Mouse (Mus musculus) hindbrain, embryonic 11.5 days (tissue): ENCODE results near the gene Gfpt2. TPM values are rescaled to one million over a fixed set of nuclear protein-coding genes. Genes with fewer than 3 reads are reported as not detected.
A peak's percentile ranks its signal among the peaks of the same experiment; 100 is the strongest.

Experiments
- ATAC-seq: fragments of 200-750 bp; cut with Nextera tagmentation; 2 replicates; pipeline ENCODE4 v1.8.0; 2017; ENCODE audit warnings: mild to moderate bottlenecking, moderate TSS enrichment, moderate library complexity; ENCODE audit not compliant: low FRiP score
- DNase-seq: peaks from one replicate; pipeline ENCODE4 v3.0.0-alpha.2; 2015; ENCODE audit warnings: low spot score
- H3K27ac ChIP-seq: fragments of 300-500 bp; sonication (generic); 2 replicates; pipeline ENCODE4 v1.5.1; 2014; ENCODE audit warnings: mild to moderate bottlenecking, low read depth, low read length
- H3K27me3 ChIP-seq: fragments of 300-500 bp; sonication (generic); 2 replicates; pipeline ENCODE4 v1.6.1; 2014; ENCODE audit warnings: mild to moderate bottlenecking, low read length, moderate library complexity, mixed read lengths; ENCODE audit not compliant: control insufficient read depth, insufficient read depth
- H3K36me3 ChIP-seq: fragments of 300-500 bp; sonication (generic); 2 replicates; pipeline ENCODE4 v1.6.1; 2014; ENCODE audit warnings: mild to moderate bottlenecking, low read length, moderate library complexity, mixed read lengths; ENCODE audit not compliant: control insufficient read depth, insufficient read depth
- H3K4me1 ChIP-seq: fragments of 300-500 bp; sonication (generic); replicated peaks from 2 replicates; pipeline ENCODE4 v1.6.1; 2014; ENCODE audit warnings: low read length, mixed read lengths; ENCODE audit not compliant: control insufficient read depth, insufficient read depth
- H3K4me2 ChIP-seq: fragments of 300-500 bp; sonication (generic); replicated peaks from 2 replicates; pipeline ENCODE4 v1.6.1; 2014; ENCODE audit warnings: mild to moderate bottlenecking, low read depth, low read length
- H3K4me3 ChIP-seq: fragments of 300-500 bp; sonication (generic); 2 replicates; pipeline ENCODE4 v1.5.1; 2014; ENCODE audit warnings: low read depth, low read length
- H3K9ac ChIP-seq: fragments of 300-500 bp; sonication (generic); 2 replicates; pipeline ENCODE4 v1.6.1; 2014; ENCODE audit warnings: low read depth, low read length
- H3K9me3 ChIP-seq: fragments of 300-500 bp; sonication (generic); 2 replicates; pipeline ENCODE4 v1.6.1; 2016; ENCODE audit warnings: low read length; ENCODE audit not compliant: control insufficient read depth
- WGBS: fragments of 180-500 bp; shearing (Covaris S2); extraction: QIAGEN DNeasy Blood & Tissue Kit; methylation state at CpG from one replicate; pipeline ENCODE4 v1.1.7; 2014; 5-methylcytosine and 5-hydroxymethylcytosine counted together
- polyA plus RNA-seq: library from polyadenylated mRNA; unstranded; fragments of >200 nt; fragmentation: Nextera tagmentation; extraction: Ambion mirVana; gene quantifications from 2 replicates; pipeline ENCODE4 v1.2.1, GENCODE M21; 2014

The Gfpt2 gene
- polyA plus RNA-seq, 1 experiment from 2014 or later, result 13.0 TPM

DNA sequence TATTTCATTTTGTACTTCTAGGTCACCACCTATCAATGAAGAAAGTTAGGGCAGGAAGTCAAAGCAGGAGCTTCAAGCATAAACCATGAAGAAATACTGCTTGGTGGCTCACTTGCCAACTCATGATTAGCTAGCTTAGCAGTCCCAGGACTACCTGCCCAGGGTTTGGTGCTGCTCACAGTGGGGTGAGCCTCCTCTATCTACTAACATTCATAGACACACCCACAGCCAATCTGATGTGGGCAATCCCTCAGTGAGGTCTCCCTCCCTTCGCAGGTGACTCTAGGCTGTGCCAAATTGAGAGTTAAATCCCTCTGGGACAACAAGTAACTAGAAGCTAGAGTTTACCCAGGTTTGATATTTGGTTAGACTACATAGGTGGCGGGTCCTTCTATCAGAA is 28.4 kb downstream of the Gfpt2 start:
- Histone ChIP-seq H3K27ac (no peak overlapping the region), H3K9ac (no peak overlapping the region), H3K36me3 (no peaks in the 10 kb centered on the region), H3K4me2 (no peak overlapping the region), H3K4me3 (no peak overlapping the region), H3K9me3 (no peaks in the 10 kb centered on the region), H3K4me1 (no peaks in the 10 kb centered on the region), H3K27me3 (no peaks in the 10 kb centered on the region)
- no peak for DNase-seq
- 93% methylated on average over 2 of the region's 2 CpGs for WGBS
- no peak for ATAC-seq

DNA sequence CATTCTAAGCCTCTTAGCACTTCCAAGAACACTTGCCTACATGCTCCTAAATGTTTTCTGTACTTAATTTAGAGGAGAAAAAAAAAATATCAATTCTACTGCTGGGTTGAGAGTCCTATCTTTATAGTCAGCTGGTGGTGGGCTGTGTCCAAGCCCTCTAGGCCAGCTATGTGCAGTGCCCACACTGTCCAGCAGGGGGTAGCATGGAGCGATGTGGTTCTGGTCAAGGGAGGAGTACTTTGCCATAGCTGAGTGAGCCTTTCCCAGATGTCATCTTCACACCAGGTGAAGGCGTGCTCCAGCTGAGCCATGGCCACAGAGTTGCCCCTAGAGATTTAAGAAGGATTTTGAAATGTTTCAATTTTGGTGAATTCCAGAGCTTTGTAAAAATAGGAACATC is 30.9 kb downstream of the Gfpt2 start:
- Histone ChIP-seq H3K9me3 (no peaks in the 10 kb centered on the region), H3K4me2 (no peak overlapping the region), H3K4me1 (no peaks in the 10 kb centered on the region), H3K9ac (no peak overlapping the region), H3K27me3 (no peaks in the 10 kb centered on the region), H3K27ac (no peak overlapping the region), H3K36me3 (no peaks in the 10 kb centered on the region), H3K4me3 (no peak overlapping the region)
- DNase-seq (peak; percentile 82), ATAC-seq (no peak)
- WGBS, result 37% methylated on average over 2 of the region's 2 CpGs

DNA sequence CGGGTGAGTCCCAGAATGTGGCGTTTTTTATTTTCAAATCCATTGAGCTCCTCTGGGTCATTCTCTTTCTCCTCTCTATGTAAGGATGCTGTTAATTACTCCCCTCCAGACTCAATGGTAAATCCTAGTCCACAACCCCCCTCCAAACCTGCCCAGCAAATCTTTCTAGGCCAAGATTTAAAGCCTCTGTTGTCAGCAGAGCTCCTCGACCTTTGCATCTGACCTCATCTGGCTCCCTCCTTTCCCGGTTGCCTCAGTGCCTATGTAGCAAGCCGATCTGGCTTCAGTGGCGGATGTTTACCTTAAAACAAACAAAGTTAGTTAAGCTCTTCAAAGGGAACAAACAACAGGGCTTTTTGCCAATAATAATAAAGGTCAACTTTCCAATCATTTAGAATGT is 33.3 kb downstream of the Gfpt2 start:
- WGBS, result 48% methylated on average over 6 of the region's 6 CpGs
- ATAC-seq, result no peak

DNA sequence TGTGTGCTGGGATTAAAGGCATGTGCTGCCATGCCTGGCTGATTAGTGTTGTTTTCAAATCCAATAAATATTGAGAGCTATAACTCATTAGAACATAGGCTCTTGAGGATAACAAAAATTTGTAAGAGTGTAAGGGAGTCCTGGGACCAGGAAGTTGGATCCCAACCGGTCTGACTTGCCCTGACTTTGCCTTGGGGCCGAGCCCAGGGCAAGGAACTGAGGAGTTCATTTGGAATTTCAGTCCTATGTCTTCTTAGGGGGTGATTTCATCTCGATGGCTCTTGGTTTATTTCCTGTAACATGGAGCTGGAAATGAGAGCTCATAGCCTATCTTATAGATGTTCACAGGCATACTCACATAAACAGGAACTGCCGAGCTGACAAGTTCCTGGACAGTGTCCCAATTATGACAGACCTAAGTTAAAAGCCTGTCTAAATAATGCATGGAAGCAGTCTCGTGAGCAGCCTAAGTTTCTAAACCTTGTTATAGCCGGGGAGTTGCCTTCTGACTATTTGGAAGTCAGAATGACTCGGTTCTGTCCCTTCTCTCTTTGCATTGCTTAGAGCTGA is 35.3 kb downstream of the Gfpt2 start:
- no peak overlapping the region for H3K9ac ChIP-seq
- no peaks in the 10 kb centered on the region for H3K36me3 ChIP-seq
- no peaks in the 10 kb centered on the region for H3K9me3 ChIP-seq
- no peaks in the 10 kb centered on the region for H3K4me1 ChIP-seq
- DNase-seq, result no peak
- no peak overlapping the region for H3K27ac ChIP-seq
- no peak overlapping the region for H3K4me2 ChIP-seq
- H3K4me3 ChIP-seq, result no peak overlapping the region
- ATAC-seq, result no peak
- H3K27me3 ChIP-seq, result no peaks in the 10 kb centered on the region
- WGBS, result 89% methylated on average over 7 of the region's 7 CpGs

More for the DNA sequence above, 33.3 kb downstream of the Gfpt2 start:
- Histone ChIP-seq H3K4me3 (no peak overlapping the region), H3K36me3 (no peaks in the 10 kb centered on the region), H3K27ac (no peak overlapping the region), H3K9ac (no peak overlapping the region), H3K4me1 (no peaks in the 10 kb centered on the region), H3K4me2 (no peak overlapping the region), H3K9me3 (no peaks in the 10 kb centered on the region), H3K27me3 (no peaks in the 10 kb centered on the region)
- DNase-seq, result no peak

DNA sequence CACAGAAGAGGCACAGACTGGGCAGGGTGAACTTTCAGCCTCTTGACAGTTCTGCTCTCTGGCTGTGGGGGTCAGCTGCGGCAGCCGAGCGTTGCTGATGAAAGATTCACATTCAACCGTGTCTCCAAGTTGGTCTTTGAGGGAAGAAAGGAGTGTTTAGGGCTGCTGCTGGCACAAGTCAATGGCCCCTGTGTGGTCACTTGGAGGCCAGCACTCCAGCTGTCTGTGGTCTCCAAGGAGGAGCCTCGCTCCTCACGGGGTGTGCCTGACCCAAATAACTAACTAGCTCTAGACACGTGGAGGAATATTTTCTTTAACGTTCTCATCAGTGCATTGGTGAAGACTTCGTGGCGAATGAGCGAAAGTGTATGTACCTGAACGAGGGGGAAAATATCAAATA is 38.0 kb downstream of the Gfpt2 start:
- no peaks in the 10 kb centered on the region for H3K9me3 ChIP-seq
- no peak overlapping the region for H3K27ac ChIP-seq
- H3K4me2 ChIP-seq, result no peak overlapping the region
- DNase-seq (no peak), ATAC-seq (no peak)
- H3K4me3 ChIP-seq, result no peak overlapping the region
- H3K27me3 ChIP-seq, result no peaks in the 10 kb centered on the region
- WGBS, result 78% methylated on average over 12 of the region's 12 CpGs
- no peaks in the 10 kb centered on the region for H3K4me1 ChIP-seq
- no peak overlapping the region for H3K9ac ChIP-seq
- no peaks in the 10 kb centered on the region for H3K36me3 ChIP-seq

DNA sequence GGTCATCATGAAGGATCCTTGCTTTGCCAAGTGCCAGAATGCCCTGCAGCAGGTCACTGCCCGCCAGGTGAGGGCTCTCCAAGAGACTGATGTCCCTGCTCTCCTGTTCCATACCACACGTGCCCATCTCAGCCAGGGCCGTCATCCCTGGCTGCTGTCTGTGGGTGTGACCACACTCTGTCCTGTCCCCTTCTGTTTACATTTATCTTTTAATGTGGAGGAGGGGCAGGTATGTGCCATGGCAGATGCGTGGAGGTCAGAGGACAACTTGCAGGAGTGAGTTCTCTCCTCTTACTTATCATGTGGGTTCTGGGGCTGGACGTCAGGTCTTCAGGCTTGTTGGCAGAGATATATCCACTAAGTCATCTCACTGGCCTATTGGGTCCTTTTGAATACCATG is 39.0 kb downstream of the Gfpt2 start:
- H3K4me1 ChIP-seq, result no peaks in the 10 kb centered on the region
- 90% methylated on average over 5 of the region's 5 CpGs for WGBS
- H3K9me3 ChIP-seq, result no peaks in the 10 kb centered on the region

DNA sequence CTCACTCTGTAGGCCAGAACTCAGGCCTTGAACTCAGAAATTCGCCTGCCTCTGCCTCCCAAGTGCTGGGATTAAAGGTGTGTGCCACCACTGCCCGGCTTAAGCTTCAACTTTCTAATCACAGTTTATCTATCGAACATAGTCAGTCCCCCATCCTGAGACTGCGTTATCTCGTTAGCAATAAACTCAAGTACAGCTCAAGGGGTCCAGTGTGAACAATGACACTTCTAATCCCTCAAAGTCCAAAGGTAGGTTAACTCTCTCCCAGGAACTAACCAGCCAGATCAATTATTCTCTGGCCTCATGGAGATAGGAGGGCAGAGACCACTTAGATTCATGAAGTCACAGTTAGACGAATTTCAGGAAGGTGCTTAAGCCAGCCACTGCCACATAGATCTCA is 40.3 kb downstream of the Gfpt2 start:
- Histone ChIP-seq H3K4me3 (no peak overlapping the region), H3K27ac (no peak overlapping the region), H3K4me1 (no peaks in the 10 kb centered on the region), H3K4me2 (no peak overlapping the region), H3K9me3 (no peaks in the 10 kb centered on the region), H3K27me3 (no peaks in the 10 kb centered on the region), H3K36me3 (no peaks in the 10 kb centered on the region), H3K9ac (no peak overlapping the region)
- 92% methylated on average over 6 of the region's 6 CpGs for WGBS
- DNase-seq (no peak), ATAC-seq (no peak)

More for the DNA sequence above, 39.0 kb downstream of the Gfpt2 start:
- no peak overlapping the region for H3K4me3 ChIP-seq
- ATAC-seq (no peak), DNase-seq (no peak)
- H3K9ac ChIP-seq, result no peak overlapping the region
- H3K36me3 ChIP-seq, result no peaks in the 10 kb centered on the region
- no peak overlapping the region for H3K27ac ChIP-seq
- H3K27me3 ChIP-seq, result no peaks in the 10 kb centered on the region
- H3K4me2 ChIP-seq, result no peak overlapping the region

DNA sequence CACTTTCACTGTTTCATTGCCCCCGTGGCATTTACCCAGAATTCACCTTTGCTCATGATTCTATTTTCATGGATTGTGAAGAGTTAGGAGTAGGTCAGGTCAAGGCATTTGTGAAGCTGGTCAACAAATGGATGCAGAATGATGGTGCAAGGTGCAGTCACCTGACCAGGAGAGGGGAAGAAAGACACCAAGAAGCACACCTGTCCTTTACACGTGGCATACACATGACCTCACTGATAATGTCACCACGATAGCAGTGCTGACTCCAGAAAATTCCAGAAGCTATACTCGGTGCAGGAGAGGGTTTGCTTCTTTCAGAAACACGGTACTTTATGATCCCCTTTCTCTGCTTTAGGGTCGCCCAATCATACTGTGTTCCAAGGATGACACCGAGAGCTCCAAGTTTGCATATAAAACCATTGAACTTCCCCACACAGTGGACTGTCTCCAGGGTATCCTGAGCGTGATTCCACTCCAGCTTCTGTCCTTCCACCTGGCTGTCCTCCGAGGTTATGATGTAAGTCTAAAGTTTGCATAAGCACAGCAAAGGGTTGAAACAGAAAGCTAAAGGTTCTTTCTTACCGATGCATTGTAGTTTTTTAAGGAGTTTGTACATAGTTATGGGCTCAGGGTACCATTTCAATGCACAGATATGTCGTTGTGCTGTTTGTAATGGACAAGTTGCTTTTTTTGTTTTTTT is 41.4 kb downstream of the Gfpt2 start:
- Histone ChIP-seq H3K36me3 (no peaks in the 10 kb centered on the region), H3K4me1 (no peaks in the 10 kb centered on the region), H3K27ac (no peak overlapping the region), H3K4me3 (no peak overlapping the region), H3K4me2 (no peak overlapping the region), H3K27me3 (no peaks in the 10 kb centered on the region), H3K9ac (no peak overlapping the region), H3K9me3 (no peaks in the 10 kb centered on the region)
- ATAC-seq, result no peak
- 92% methylated on average over 11 of the region's 11 CpGs for WGBS
- no peak for DNase-seq

DNA sequence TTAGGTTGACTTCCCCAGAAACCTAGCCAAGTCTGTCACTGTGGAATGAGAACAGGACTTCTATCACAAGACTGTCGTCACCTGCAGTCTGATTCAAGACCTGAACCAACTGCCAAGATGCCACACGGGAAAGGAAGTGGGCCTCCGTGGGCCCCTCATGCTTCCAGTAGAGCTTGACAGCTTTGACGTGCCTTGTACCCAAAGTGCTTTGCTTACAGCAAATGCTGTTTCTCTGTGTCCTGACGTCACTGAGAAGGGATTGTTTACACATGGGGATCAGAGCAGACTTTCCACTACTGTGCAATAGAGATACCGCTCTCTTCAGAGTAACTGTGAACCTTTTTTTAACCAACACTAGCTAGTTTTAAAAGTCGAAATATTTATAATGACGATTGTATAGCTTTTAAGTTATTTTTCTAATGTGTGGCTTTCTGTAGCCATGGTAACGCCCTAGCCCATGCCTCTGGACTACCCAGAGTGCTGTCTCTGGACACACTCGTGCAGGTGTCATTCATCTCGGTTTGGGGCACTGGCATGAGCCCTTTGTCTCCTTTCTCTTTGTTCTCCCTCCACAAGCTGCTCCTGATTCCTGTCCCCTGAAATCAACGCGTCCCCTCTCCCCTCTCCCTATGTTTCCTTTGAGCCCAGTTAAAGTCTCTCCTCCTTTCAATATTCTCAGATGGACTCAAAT is 43.9 kb downstream of the Gfpt2 start:
- DNase-seq, result peak; percentile 18
- WGBS, result 55% methylated on average over 13 of the region's 13 CpGs
- Histone ChIP-seq H3K27me3 (no peaks in the 10 kb centered on the region), H3K9ac (no peak overlapping the region), H3K9me3 (no peaks in the 10 kb centered on the region), H3K36me3 (no peaks in the 10 kb centered on the region), H3K4me3 (no peak overlapping the region), H3K27ac (no peak overlapping the region), H3K4me1 (no peaks in the 10 kb centered on the region), H3K4me2 (no peak overlapping the region)
- peak; percentile 38; the same call in 1 of the 2 replicates for ATAC-seq
